Mouse (Mus musculus) hindbrain, postnatal 0 days (tissue): ENCODE results near the gene Slc35g1. TPM values are rescaled to one million over a fixed set of nuclear protein-coding genes. Genes with fewer than 3 reads are reported as not detected.

Experiments
- ATAC-seq: fragments of 200-750 bp; cut with Nextera tagmentation; 2 replicates; pipeline ENCODE4 v1.8.0; 2017; ENCODE audit warnings: mild to moderate bottlenecking, moderate TSS enrichment, moderate library complexity
- DNase-seq: peaks from one replicate; pipeline ENCODE4 v3.0.0-alpha.2; 2015; ENCODE audit warnings: low spot score
- H3K27ac ChIP-seq: fragments of 300-500 bp; sonication (generic); 2 replicates; pipeline ENCODE4 v1.5.1; 2014; ENCODE audit warnings: mild to moderate bottlenecking
- H3K27me3 ChIP-seq: fragments of 300-500 bp; sonication (generic); 2 replicates; pipeline ENCODE4 v1.6.1; 2014; ENCODE audit warnings: low read length, mixed read lengths; ENCODE audit not compliant: insufficient read depth
- H3K36me3 ChIP-seq: fragments of 300-500 bp; sonication (generic); 2 replicates; pipeline ENCODE4 v1.6.1; 2014; ENCODE audit warnings: low read length, mixed read lengths; ENCODE audit not compliant: insufficient read depth
- H3K4me1 ChIP-seq: fragments of 300-500 bp; sonication (generic); 2 replicates; pipeline ENCODE4 v1.6.1; 2014; ENCODE audit warnings: antibody characterized with exemption, low read length, mixed read lengths; ENCODE audit not compliant: insufficient read depth
- H3K4me2 ChIP-seq: fragments of 300-500 bp; sonication (generic); 2 replicates; pipeline ENCODE4 v1.6.1; 2014; ENCODE audit warnings: low read depth, mild to moderate bottlenecking, low read length, moderate library complexity, mixed read lengths
- H3K4me3 ChIP-seq: fragments of 300-500 bp; sonication (generic); 2 replicates; pipeline ENCODE4 v1.5.1; 2014; ENCODE audit warnings: low read length
- H3K9ac ChIP-seq: fragments of 300-500 bp; sonication (generic); replicated peaks from 2 replicates; pipeline ENCODE4 v1.6.1; 2014; ENCODE audit warnings: mild to moderate bottlenecking, low read length, moderate library complexity, mixed read lengths
- H3K9me3 ChIP-seq: fragments of 300-500 bp; sonication (generic); 2 replicates; pipeline ENCODE4 v1.6.1; 2016; ENCODE audit warnings: low read length, mixed read lengths
- CTCF ChIP-seq: IDR thresholded peaks from 2 replicates; pipeline ENCODE4 v1.5.1; 2016; ENCODE audit warnings: antibody characterized with exemption, control low read depth, low read depth
- WGBS: fragments of 180-500 bp; shearing (Covaris S2); extraction: QIAGEN DNeasy Blood & Tissue Kit; methylation state at CpG from one replicate; pipeline ENCODE4 v1.1.7; 2014; 5-methylcytosine and 5-hydroxymethylcytosine counted together
- polyA plus RNA-seq: library from polyadenylated mRNA; unstranded; fragments of >200 nt; fragmentation: Nextera tagmentation; extraction: Ambion mirVana; gene quantifications from 2 replicates; pipeline ENCODE4 v1.2.1, GENCODE M21; 2015
- total RNA-seq: library from RNA; depleted of rRNA; stranded (reverse); fragments of >200 nt; gene quantifications from 2 replicates; pipeline ENCODE4 v1.2.3, GENCODE M21; 2014; rRNA removed

Gene Slc35g1
- total RNA-seq (2.0 and 3.2 TPM in 2 replicates), polyA plus RNA-seq (1.4 and 1.5 TPM in 2 replicates)

- no peaks in the 10 kb centered on the region for H3K9me3 ChIP-seq
Observed at GRCm38 (mm10) chr19:38395701-38396632, at the start of gene Slc35g1. Slc35g1 (plus strand) TSS chr19:38395980.

GRCm38 (mm10) chr19:38348271-38349012 lies 47.3 kb upstream of the Slc35g1 start:
- Histone ChIP-seq H3K4me2 (peak overlapping the region; percentile 13; the same call in 1 of the 2 replicates), H3K27me3 (no peaks in the 10 kb centered on the region), H3K9ac (no peak overlapping the region), H3K27ac (no peak overlapping the region), H3K9me3 (no peaks in the 10 kb centered on the region), H3K36me3 (no peaks in the 10 kb centered on the region), H3K4me3 (no peak overlapping the region), H3K4me1 (no peaks in the 10 kb centered on the region)
- no peak for DNase-seq
- TF ChIP-seq CTCF: no peak
- peak; percentile 44; the same call in 1 of the 2 replicates for ATAC-seq
- 28% methylated on average over 13 of the region's 13 CpGs for WGBS

More at GRCm38 (mm10) chr19:38395701-38396632, at the start of gene Slc35g1:
- WGBS: under 1% methylated on average over 65 of the region's 90 CpGs
- H3K9ac ChIP-seq: peak within 1 kb of the TSS; percentile 68
- no peak within 1 kb of the TSS for H3K27ac ChIP-seq
- TF ChIP-seq CTCF: no peak
- ATAC-seq: peak; percentile 90
- no peaks in the 10 kb centered on the region for H3K36me3 ChIP-seq
- H3K4me2 ChIP-seq: peak within 1 kb of the TSS; percentile 80
- H3K4me1 ChIP-seq: 0 out of 2 replicates have a peak, but pooled peaks cover 2% of the 10 kb centered on the region
- peak; percentile 86 for DNase-seq
- H3K27me3 ChIP-seq: no peaks in the 10 kb centered on the region
- peak within 1 kb of the TSS; percentile 70 for H3K4me3 ChIP-seq

GRCm38 (mm10) chr19:38349013-38349341 lies 46.8 kb upstream of the Slc35g1 start:
- 70% methylated on average over 5 of the region's 5 CpGs for WGBS
- Histone ChIP-seq H3K4me3 (no peak overlapping the region), H3K4me1 (no peaks in the 10 kb centered on the region), H3K4me2 (peak overlapping the region; percentile 13; the same call in 1 of the 2 replicates), H3K9me3 (no peaks in the 10 kb centered on the region), H3K27ac (no peak overlapping the region), H3K9ac (no peak overlapping the region), H3K27me3 (no peaks in the 10 kb centered on the region), H3K36me3 (no peaks in the 10 kb centered on the region)
- DNase-seq: no peak
- no peak for ATAC-seq
- TF ChIP-seq CTCF: no peak

DNA sequence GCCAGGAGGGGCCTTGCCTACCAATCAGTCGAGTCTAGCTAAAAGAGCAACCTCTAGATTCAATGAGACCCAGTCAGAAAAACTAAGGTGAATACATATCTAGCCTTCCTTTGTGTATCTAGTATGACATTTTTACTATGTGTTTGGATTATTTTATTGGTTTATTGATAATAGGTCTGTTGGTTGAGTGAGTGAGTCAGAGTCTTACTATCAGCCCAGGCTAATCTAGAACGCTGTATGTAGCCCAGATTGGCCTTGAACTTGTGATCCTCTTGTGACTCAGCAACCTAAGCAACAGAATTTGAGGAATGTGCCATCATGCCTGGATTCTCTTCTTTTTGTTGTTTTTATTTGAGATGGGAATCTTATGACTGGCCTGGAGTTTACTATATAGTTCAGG lies 44.6 kb upstream of the Slc35g1 start:
- Histone ChIP-seq H3K27ac (no peak overlapping the region), H3K27me3 (no peaks in the 10 kb centered on the region), H3K4me3 (no peak overlapping the region), H3K9ac (no peak overlapping the region), H3K4me1 (no peaks in the 10 kb centered on the region), H3K9me3 (no peaks in the 10 kb centered on the region), H3K36me3 (no peaks in the 10 kb centered on the region), H3K4me2 (no peak overlapping the region)
- no peak for TF ChIP-seq CTCF
- DNase-seq (no peak), ATAC-seq (no peak)
- WGBS: 92% methylated on average over 2 of the region's 2 CpGs

DNA sequence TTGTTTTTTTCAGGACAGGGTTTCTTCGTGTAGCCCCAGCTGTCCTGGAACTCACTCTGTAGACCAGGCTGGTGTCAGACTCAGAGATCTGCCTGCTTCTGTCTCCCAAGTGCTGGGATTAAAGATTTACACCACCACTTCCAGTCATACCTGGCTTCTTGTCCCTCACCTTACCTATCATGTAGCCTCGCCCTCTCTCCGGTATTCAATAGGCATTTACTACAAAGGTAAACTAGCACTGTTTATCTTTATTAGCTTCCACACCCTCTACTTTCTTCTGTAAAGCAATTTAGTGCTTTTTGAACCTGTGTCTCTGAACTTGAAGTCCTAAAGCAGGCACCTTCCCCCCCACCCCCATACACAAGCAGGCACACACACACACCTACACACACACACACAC lies 44.1 kb upstream of the Slc35g1 start:
- WGBS: 95% methylated on average over 3 of the region's 3 CpGs

DNA sequence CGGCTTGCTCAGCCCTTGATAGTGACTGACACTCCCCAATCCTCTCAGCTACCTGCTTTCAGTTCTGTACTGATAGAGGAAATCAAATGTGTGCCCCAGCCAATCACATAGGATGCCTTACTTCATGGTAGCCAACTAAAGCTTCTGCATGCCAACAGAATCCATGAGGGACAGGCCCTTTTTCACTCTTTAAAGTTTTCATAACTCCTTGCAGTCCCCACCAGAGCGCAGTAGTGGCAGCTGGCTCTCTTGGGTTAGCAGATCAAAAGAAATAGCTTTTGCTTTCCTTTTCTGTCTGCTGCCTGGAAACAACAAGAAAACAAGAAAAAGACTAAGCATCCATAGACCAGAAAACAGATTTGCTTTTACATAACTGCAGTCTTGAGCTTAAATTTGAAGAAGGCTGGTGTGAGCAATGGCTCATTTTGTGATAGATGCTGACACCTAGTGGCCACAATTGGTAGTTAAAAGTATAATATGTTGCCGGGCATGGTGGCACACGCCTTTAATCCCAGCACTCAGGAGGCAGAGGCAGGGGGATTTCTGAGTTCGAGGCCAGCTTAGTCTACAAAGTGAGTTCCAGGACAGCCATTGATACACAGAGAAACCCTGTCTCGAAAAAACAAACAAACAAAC lies 43.2 kb upstream of the Slc35g1 start:
- ATAC-seq (peak; percentile 79), DNase-seq (peak; percentile 86)
- no peak overlapping the region for H3K27ac ChIP-seq
- TF ChIP-seq CTCF: peak; percentile 82
- H3K4me2 ChIP-seq: no peak overlapping the region
- H3K27me3 ChIP-seq: no peaks in the 10 kb centered on the region
- no peak overlapping the region for H3K4me3 ChIP-seq
- no peaks in the 10 kb centered on the region for H3K4me1 ChIP-seq
- H3K9me3 ChIP-seq: no peaks in the 10 kb centered on the region
- H3K36me3 ChIP-seq: no peaks in the 10 kb centered on the region
- no peak overlapping the region for H3K9ac ChIP-seq
- 40% methylated on average over 6 of the region's 6 CpGs for WGBS

More for the DNA sequence above, 44.1 kb upstream of the Slc35g1 start:
- Histone ChIP-seq H3K36me3 (no peaks in the 10 kb centered on the region), H3K4me3 (no peak overlapping the region), H3K4me1 (no peaks in the 10 kb centered on the region), H3K4me2 (no peak overlapping the region), H3K27me3 (no peaks in the 10 kb centered on the region), H3K9ac (no peak overlapping the region), H3K27ac (no peak overlapping the region), H3K9me3 (no peaks in the 10 kb centered on the region)
- no peak for ATAC-seq
- DNase-seq: no peak
- TF ChIP-seq CTCF: no peak
